Mouse (Mus musculus) intestine, postnatal 0 days (tissue): Measurements from ENCODE around the gene Slc12a9. TPM values are rescaled to one million over a fixed set of nuclear protein-coding genes. Genes with fewer than 3 reads are reported as not detected.
A peak's percentile ranks its signal among the peaks of the same experiment; 100 is the strongest.

ENCODE experiments used
- ATAC-seq: fragments of 200-750 bp; cut with Nextera tagmentation; 2 replicates; pipeline ENCODE4 v1.8.0; 2017; ENCODE audit warnings: mild to moderate bottlenecking, moderate TSS enrichment, moderate library complexity
- H3K27ac ChIP-seq: fragments of 300-500 bp; sonication (generic); 2 replicates; pipeline ENCODE4 v1.5.1; 2014; ENCODE audit warnings: mild to moderate bottlenecking, low read depth, low read length, moderate library complexity
- H3K27me3 ChIP-seq: fragments of 300-500 bp; sonication (generic); replicated peaks from 2 replicates; pipeline ENCODE4 v1.6.1; 2014; ENCODE audit warnings: low read length, mixed read lengths; ENCODE audit not compliant: control insufficient read depth, insufficient read depth
- H3K36me3 ChIP-seq: fragments of 300-500 bp; sonication (generic); 2 replicates; pipeline ENCODE4 v1.6.1; 2014; ENCODE audit warnings: mild to moderate bottlenecking, moderate library complexity; ENCODE audit not compliant: control insufficient read depth, insufficient read depth
- H3K4me1 ChIP-seq: fragments of 300-500 bp; sonication (generic); replicated peaks from 2 replicates; pipeline ENCODE4 v1.6.1; 2014; ENCODE audit warnings: antibody characterized with exemption, low read length, mixed read lengths; ENCODE audit not compliant: control insufficient read depth, insufficient read depth
- H3K4me2 ChIP-seq: fragments of 300-500 bp; sonication (generic); replicated peaks from 2 replicates; pipeline ENCODE4 v1.6.1; 2014; ENCODE audit warnings: low read depth, mild to moderate bottlenecking, moderate library complexity
- H3K4me3 ChIP-seq: fragments of 300-500 bp; sonication (generic); 2 replicates; pipeline ENCODE4 v1.5.1; 2014; ENCODE audit warnings: low read depth, low read length
- H3K9ac ChIP-seq: fragments of 300-500 bp; sonication (generic); 2 replicates; pipeline ENCODE4 v1.6.1; 2014; ENCODE audit warnings: mild to moderate bottlenecking, low read depth, low read length
- H3K9me3 ChIP-seq: fragments of 300-500 bp; sonication (generic); 2 replicates; pipeline ENCODE4 v1.6.1; 2016; ENCODE audit warnings: mixed run types; ENCODE audit not compliant: control insufficient read depth
- CTCF ChIP-seq: sonication (generic); IDR thresholded peaks from 2 replicates; pipeline ENCODE4 v1.5.1; 2016; ENCODE audit warnings: low read depth, mild to moderate bottlenecking, control low read depth, antibody characterized with exemption, moderate library complexity
- WGBS: fragments of 180-500 bp; shearing (Covaris S2); extraction: QIAGEN DNeasy Blood & Tissue Kit; methylation state at CpG from one replicate; pipeline ENCODE4 v1.1.7; 2014; 5-methylcytosine and 5-hydroxymethylcytosine counted together
- polyA plus RNA-seq: library from polyadenylated mRNA; unstranded; fragments of >200 nt; fragmentation: Nextera tagmentation; extraction: Ambion mirVana; gene quantifications from 2 replicates; pipeline ENCODE4 v1.2.1, GENCODE M21; 2015

Gene Slc12a9
- polyA plus RNA-seq, 1 experiment from 2014 or later: 11.8 TPM

DNA sequence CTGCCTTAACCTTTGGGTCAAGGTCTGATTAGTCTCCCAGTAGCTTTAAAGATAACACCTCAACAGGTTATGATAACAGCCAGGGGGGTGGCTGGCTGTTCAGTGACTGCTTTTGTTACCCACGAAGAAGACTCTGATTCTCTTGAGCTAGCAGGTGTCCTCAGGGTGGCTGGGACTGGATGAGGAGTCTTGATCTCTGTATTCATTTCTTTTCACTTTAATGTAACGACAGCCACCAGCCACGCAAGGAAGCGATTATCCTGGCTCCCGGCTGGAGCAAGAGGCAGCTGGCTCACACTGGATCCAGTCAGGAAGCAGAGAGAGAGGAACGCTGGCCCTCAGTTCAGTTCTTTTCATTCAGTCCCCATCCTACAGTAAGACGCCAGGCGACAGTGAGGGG is 3.8 kb upstream of the Slc12a9 start:
- Histone ChIP-seq H3K4me1 (peaks cover 3% of the 10 kb centered on the region; the same call in 1 of the 2 replicates), H3K27me3 (no peaks in the 10 kb centered on the region), H3K27ac (peak overlapping the region; percentile 63), H3K4me3 (no peak overlapping the region), H3K9me3 (no peaks in the 10 kb centered on the region), H3K36me3 (no peaks in the 10 kb centered on the region), H3K4me2 (peak overlapping the region; percentile 77), H3K9ac (no peak overlapping the region)
- no peak for TF ChIP-seq CTCF
- no peak for ATAC-seq
- WGBS: 21% methylated on average over 8 of the region's 8 CpGs

DNA sequence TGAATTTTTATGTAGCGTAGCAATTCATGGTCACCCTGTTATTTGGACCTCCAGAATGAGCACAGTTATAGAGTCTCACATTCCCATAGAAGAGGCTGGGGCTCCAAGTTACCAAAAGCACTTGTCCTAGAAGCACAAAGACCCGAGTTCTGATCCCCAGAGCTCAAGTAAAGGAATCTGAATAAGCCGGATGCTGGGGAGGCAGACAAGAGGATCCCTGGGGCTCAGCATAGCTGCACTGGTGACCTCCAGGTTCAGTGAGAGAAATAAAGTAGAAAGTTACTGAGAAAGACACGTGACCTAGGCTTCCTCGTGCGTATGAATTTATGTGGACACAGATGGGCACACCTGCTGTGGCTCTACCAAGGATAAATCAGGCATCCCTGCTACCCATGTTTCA is 1.7 kb upstream of the Slc12a9 start:
- TF ChIP-seq CTCF: no peak
- Histone ChIP-seq H3K4me1 (peaks cover 3% of the 10 kb centered on the region; the same call in 1 of the 2 replicates), H3K9me3 (no peaks in the 10 kb centered on the region), H3K9ac (no peak overlapping the region), H3K36me3 (no peaks in the 10 kb centered on the region), H3K27ac (no peak overlapping the region), H3K4me3 (no peak overlapping the region), H3K4me2 (no peak overlapping the region), H3K27me3 (no peaks in the 10 kb centered on the region)
- no peak for ATAC-seq
- 65% methylated on average over 6 of the region's 6 CpGs for WGBS

DNA sequence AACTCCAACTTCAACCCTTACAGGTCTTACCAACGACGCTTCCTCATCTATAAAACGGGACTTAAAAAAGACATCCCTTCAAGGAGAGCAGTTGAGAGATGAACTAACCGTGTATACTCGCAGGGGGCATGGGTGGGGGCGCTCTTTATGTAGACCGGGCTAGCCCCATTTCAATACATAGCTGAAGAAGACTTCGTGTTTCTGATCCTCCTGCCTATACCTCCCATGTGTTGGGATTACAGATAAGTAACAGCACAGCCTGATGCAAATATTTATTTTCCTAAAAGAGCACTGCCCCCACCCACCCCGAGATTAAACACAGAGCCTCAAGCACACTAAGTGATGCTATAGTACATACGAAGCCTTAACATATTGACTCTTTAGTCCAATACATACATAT is 920 bp upstream of the Slc12a9 start:
- Histone ChIP-seq H3K4me3 (peak overlapping the region; percentile 77), H3K4me1 (peaks cover 3% of the 10 kb centered on the region; the same call in 1 of the 2 replicates), H3K4me2 (peak overlapping the region; percentile 95), H3K9ac (0 out of 2 replicates have a peak overlapping the region, but pooled peaks have one; percentile 77), H3K9me3 (no peaks in the 10 kb centered on the region), H3K27ac (no peak overlapping the region), H3K36me3 (no peaks in the 10 kb centered on the region; the same call in 1 of the 2 replicates), H3K27me3 (no peaks in the 10 kb centered on the region)
- 37% methylated on average over 10 of the region's 10 CpGs for WGBS
- no peak for ATAC-seq
- no peak for TF ChIP-seq CTCF

DNA sequence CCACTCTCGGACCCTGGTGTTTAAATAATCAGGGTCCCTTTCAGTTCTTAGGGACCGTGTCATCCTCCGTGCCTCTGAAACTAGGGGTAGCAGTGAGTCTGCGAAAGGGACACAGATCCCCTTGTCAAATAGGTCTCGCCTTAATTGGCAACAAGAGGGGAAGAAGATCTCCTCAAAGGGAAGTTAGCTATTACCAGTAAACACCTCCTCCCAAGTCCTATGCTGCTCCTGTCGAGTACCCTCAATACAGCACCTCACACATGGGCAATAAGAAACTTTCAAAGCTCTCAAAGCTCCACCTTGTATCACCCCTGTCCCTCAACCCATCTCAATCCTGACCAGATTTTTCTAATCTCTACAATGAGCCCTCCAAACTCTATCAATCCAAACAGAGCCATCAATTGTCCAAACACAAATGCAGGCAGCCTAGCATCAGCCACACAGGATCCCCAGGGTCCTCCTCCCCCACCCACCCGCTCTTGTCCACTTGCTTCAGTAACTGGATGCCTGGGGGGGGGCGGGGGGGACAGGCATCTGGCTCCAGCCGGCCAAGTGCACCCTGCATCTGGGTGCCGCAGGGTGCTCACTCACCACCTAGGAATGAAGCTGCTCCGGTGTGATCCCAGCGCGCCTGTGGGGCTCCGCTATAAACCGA is 413 bp downstream of the Slc12a9 start:
- peak overlapping the region; percentile 77 for H3K4me3 ChIP-seq
- no peak for ATAC-seq
- peaks cover 3% of the 10 kb centered on the region; the same call in 1 of the 2 replicates for H3K4me1 ChIP-seq
- no peak for TF ChIP-seq CTCF
- H3K27ac ChIP-seq: peak overlapping the region; percentile 57
- no peaks in the 10 kb centered on the region for H3K9me3 ChIP-seq
- H3K27me3 ChIP-seq: no peaks in the 10 kb centered on the region
- H3K4me2 ChIP-seq: peak overlapping the region; percentile 95
- 14% methylated on average over 15 of the region's 15 CpGs for WGBS
- peak overlapping the region; percentile 77 for H3K9ac ChIP-seq
- H3K36me3 ChIP-seq: peaks cover 5% of the 10 kb centered on the region

DNA sequence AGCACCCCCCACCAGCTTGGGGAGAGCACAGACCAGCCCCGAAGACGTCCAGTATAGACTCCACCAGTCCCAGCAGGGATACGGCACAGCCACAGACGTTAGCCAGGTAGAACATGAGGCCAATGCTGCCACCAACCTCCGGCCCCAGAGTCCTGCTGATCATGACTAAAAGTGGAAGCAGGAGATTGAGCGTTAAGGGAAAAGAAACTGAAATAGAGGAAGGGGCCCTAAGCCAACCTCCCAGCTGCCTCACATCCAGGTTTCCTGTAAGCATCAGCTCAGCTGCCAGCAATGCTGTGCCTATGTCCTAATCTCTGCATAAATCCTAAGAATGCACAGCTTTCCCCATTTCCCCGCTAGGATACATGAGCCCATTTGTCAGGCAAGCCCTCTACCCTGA is 2.5 kb downstream of the Slc12a9 start:
- H3K27me3 ChIP-seq: no peaks in the 10 kb centered on the region
- no peak for ATAC-seq
- no peak for TF ChIP-seq CTCF
- WGBS: 85% methylated on average over 7 of the region's 7 CpGs
- H3K36me3 ChIP-seq: peaks cover 22% of the 10 kb centered on the region
- no peak overlapping the region for H3K4me3 ChIP-seq
- H3K27ac ChIP-seq: no peak overlapping the region
- peaks cover 3% of the 10 kb centered on the region; the same call in 1 of the 2 replicates for H3K4me1 ChIP-seq
- H3K4me2 ChIP-seq: no peak overlapping the region
- no peak overlapping the region for H3K9ac ChIP-seq
- no peaks in the 10 kb centered on the region for H3K9me3 ChIP-seq

DNA sequence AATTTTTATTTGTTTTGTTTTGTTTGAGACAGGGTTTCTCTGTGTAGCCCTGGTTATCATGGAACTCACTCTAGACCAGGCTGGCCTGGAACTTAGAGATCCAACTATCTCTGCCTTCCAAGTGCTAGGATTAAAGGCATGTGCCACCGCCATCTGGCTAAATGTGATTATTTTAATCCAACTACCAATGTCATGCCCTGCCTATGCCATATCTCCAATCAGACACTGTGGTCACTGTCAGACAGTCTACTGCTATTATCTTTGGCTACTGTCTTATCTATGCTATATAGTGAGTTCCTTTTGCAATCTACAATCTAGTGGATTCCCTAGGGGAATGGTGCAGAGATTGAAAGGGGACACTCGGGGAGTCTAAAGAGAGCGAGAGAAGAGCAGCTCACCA is 12.4 kb downstream of the Slc12a9 start:
- no peaks in the 10 kb centered on the region for H3K27me3 ChIP-seq
- 84% methylated on average over 3 of the region's 3 CpGs for WGBS
- no peak overlapping the region for H3K4me3 ChIP-seq
- no peak overlapping the region for H3K27ac ChIP-seq
- peaks cover 7% of the 10 kb centered on the region; the same call in 1 of the 2 replicates for H3K4me1 ChIP-seq
- H3K9me3 ChIP-seq: no peaks in the 10 kb centered on the region
- H3K36me3 ChIP-seq: peaks cover 16% of the 10 kb centered on the region
- no peak overlapping the region for H3K4me2 ChIP-seq
- ATAC-seq: no peak
- TF ChIP-seq CTCF: no peak
- no peak overlapping the region for H3K9ac ChIP-seq
